Mouse (Mus musculus) cerebellum, postnatal 14 days (tissue): Measurements from ENCODE around the gene Hpcal1.

ENCODE experiments used
- DNase-seq, 2 experiments: peaks; one replicate each; pipeline ENCODE4 v3.0.0; 2021; ENCODE audit warnings: mixed read lengths in 2 of 2

Hpcal1 gene

GRCm38 (mm10) chr12:17690564-17691281 lies at the start of gene Hpcal1:
Hpcal1 (plus strand) TSS chr12:17690856.
- peak; percentile 92 to 96 for DNase-seq

GRCm38 (mm10) chr12:17641269-17641668 lies 49.4 kb upstream of the Hpcal1 start:
- no peak for DNase-seq

DNA sequence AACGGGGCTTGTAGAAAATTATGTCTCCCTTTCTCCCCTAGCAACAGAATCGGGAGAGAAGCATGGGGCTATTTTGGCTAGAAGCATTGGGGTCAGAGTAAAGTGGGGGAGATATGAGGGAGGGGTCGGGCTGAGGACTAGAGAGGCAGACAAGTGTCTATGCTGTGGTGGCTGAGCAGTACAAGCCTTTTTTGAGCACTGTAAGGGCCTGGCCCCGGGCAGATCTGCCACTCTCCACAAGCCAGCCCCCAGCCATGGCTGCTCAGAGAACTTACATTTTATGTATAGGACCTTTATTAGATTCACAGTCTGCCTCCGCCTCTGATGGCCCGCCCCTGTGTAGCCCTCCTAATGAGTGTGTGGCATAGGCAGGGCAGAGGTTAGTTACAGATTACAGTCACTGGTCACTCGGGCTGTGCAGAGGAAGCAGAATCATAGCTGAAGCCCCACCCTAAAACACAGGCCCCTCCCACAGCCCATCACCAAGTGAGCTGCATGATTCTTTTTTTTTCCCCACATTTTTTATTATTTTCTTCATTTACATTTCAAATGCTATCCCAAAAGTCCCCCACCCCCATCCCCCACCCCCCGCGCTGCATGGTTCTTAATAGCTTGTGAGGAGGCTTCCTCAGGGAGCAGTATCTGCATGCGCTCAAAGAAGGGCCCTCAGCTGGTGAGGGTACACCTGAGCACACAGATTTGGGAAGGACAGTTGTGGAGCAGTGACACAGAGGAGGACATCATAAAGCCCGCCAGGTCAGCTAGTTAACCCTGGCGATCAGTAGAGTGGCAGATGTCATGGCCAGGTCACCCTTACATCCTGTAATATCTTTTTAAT lies 46.1 kb upstream of the Hpcal1 start:
- no peak for DNase-seq

DNA sequence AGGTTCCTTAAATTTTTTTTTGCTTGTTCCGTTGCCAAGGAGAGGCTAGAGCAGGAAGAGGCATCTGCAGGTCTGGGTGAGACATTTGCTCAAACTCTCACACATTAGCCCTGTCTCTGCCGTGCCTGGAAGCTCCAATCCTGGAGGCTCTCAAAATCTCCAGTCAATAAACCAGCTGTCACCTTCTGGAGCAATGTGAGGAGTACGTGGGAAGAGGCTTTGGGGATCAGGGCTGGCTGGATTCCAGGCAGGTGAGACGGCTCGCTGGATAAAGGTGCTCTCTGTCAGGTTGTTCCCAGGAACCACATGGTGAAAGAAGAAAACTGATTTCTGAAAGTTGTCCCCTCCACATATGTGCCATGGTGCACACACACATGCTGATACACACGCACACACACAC lies 44.2 kb upstream of the Hpcal1 start:
- DNase-seq, result peak in 1 of 2 experiments; percentile 33

DNA sequence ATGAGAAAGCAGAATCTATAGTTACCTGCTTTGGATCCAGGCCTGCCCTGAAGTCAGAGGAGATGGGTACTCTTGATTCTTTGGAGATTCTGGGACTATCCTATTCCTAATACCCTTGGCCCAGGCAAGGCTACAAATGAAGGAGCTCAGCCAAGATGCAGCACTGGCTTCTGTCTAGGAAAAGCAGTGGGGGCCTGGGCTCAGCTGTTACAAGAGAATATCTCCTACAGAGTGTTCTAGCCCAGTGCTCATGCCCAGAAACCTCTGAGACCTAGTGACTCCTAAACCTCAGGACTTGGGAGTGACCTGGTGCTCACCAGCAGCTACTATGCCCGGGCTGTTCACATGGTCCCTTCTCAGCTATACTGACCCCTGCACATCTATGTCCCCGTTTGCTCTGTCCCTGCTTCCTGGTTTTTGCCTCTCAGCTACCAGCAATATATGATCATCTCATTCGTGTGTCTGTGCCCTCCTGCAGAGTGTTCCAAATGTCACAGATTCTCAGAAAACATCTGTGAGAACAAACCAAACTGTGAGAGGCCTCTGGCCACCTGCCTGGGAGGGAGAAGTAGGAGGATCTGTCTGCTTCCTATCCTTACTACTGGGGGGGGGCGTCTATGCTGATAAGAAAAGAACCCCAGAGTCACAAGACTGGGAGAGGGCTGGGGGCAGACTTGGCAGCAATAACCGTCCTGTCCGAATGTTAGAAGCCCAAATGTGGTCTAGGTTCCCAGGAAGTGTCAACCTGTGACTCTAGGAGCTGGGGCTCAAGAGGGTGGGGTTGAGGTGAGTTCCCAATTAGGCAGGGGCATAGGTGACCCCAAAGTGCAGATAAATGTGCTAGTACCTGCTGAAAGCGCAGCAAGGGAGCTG lies 39.2 kb upstream of the Hpcal1 start:
- peak; percentile 62 to 73 for DNase-seq

GRCm38 (mm10) chr12:17652216-17653050 lies 38.2 kb upstream of the Hpcal1 start:
- DNase-seq, result peak; percentile 40 to 47

- peak; percentile 99 to 100 for DNase-seq
Measured at GRCm38 (mm10) chr12:17653051-17653783, 37.4 kb upstream of the Hpcal1 start.

GRCm38 (mm10) chr12:17657561-17658195 lies 33.0 kb upstream of the Hpcal1 start:
- no peak for DNase-seq

- DNase-seq, result no peak
Measured at GRCm38 (mm10) chr12:17658521-17658920, 32.1 kb upstream of the Hpcal1 start.

DNA sequence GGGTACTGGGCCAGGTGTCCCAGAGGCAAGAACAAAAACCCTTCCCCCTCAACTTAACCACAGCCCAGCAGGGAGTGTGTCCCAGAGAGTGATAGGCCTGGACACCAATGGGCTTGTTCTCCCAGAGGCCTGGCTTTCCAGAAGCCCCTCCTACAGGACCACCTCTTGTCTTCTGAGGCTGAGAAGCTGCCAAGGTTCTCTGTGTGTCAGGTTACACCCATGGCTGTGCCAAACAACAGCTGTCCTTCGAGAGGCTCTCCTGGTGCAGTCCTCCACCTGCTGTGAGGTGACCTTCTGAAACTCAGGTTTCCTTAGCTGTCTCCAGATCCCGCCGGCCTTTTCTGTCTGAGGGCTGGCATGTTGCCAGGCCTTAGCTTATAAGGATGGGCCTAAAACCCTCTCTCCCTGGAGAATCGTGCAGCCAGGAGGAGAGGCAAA lies 29.2 kb upstream of the Hpcal1 start:
- DNase-seq, result peak; percentile 56 to 67

- peak; percentile 66 to 84 for DNase-seq
Measured at GRCm38 (mm10) chr12:17663991-17664635, 26.5 kb upstream of the Hpcal1 start.

GRCm38 (mm10) chr12:17665906-17666326 lies 24.7 kb upstream of the Hpcal1 start:
- DNase-seq, result no peak

DNA sequence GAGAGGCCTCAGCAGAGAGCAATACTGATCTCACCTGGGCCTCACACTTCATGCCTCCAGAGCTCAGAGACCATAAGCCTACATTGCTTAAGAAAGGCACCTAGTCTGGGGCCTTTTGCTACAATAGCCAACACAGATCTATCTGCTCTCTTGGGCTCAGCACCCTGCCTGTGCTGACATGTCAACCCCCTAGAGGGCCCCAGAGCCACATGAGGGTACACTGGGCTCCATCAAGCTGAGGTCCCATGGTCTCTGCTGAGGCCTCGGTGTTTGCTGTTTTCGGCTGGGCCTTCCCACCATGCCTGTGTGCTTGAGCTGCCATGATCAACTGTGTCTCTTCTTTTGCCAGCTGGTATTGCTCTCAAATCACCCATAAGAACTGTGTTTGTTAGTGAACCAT lies 24.0 kb upstream of the Hpcal1 start:
- DNase-seq, result no peak

DNA sequence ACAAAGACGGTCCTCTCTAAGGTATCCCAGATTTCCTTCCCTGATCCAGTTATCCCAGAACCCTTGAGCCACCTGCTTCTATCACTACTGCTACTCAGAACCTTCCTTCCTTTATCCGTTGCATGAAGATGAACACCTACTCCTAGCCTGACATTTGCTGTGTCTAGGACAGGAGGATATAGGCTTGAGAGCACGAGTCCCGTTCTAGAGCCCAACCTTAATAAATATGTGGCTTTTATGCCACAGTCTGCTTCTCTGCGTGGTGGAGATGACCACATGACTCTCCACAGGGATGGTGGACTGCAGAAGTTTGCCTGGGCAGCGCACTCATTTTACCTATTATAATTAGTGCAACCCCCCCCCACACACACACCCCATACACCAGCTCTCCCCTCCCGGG lies 16.9 kb upstream of the Hpcal1 start:
- DNase-seq, result no peak

DNA sequence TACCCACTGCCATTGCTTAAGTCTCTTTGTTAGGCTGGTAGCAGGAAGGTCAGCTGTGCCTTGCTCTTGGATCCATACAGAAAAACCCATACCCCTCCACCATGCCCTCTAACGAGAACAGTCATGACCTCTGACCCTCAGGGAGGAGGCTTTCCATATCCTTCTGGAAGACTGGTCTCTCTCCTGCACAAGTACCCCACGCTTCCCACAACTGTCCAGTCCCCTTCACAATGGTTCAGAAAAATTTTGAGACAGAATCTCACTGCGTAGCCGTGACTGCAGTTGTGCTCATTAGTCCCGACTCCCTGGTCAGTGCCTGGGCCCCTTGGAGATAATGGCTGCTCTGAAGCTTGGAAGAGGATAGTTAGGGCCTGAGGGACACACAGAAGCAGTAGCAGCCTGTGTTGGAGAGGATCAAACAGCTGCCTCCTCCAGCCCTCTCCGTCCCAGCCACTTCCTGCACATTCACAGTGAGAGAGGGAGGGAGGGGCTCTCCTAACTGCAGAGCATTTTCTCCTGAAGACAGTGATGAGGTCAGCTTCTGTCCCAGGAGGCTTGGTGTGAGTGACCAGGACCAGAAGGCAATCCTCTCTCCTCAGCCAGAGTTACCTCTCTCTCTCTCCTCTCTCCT lies 16.4 kb upstream of the Hpcal1 start:
- no peak for DNase-seq

GRCm38 (mm10) chr12:17677743-17678142 lies 12.9 kb upstream of the Hpcal1 start:
- no peak for DNase-seq

GRCm38 (mm10) chr12:17679571-17679970 lies 11.1 kb upstream of the Hpcal1 start:
- DNase-seq, result no peak

DNA sequence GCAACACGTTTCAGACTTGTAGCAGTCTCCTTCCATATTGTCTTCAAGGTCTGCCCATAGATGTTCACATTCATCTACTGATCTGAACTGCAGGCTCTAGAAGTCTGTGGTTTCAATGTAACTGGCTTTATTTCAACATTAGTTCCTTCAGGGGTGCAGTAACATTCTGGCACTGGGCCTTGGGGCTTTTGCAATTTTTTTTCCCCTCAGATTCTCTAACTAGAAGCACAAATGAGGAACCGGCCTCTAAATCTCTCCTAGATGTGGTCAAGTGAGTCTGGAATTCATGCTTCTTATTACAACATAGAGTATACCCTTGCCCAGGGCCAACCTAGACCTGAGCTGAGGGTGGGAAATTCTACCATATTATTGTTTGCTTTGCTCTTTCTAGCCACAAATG lies 8.5 kb upstream of the Hpcal1 start:
- DNase-seq, result no peak

DNA sequence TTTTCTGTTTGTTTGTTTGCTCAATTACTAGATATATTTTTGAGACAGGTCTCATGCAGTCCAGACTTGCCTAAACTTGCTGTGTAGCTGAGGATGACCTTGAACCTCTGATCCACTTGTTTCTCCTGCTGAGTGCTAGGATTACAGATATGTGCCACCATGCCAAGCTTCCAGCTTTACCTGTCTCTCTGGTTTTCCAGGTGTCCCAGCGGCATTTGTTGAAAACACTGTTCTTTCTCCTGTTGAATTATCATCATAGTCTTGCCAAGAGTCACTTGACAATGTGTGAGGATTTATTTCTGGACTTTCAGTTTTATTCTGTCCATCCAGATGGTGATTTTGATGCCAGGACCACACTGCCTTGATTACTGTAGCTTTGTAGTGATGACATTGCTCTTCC lies 6.3 kb upstream of the Hpcal1 start:
- no peak for DNase-seq

GRCm38 (mm10) chr12:17686116-17686515 lies 4.5 kb upstream of the Hpcal1 start:
- no peak for DNase-seq
